Mouse (Mus musculus) right cerebral cortex, postnatal 14 days (tissue): ENCODE measurements around the gene Olfr481.

Experiments
- DNase-seq: peaks from one replicate; pipeline ENCODE4 v3.0.0; 2022

Olfr481 gene

DNA sequence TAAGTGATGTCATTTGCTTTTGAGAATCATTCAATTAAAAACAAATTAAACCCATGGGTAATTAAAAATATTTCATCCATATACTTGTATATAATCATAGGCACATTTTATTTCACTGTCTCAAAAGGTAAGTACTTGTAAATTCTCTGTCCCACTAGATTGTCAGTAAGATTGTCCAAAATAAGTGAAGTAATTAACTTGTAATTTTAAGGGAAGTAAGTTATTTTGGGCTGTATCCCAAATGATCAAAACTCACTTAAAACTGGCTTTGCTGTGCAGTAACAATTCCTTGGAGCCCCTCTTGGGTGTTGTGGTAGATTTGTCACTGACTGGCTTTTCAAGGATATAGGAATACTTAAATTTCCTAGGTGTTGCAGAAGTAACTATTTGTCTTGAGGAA is at the start of gene Olfr481:
Gene Olfr481 (plus strand): TSS at position 301 of the 400 bp plus-strand sequence.
- DNase-seq = no peak

DNA sequence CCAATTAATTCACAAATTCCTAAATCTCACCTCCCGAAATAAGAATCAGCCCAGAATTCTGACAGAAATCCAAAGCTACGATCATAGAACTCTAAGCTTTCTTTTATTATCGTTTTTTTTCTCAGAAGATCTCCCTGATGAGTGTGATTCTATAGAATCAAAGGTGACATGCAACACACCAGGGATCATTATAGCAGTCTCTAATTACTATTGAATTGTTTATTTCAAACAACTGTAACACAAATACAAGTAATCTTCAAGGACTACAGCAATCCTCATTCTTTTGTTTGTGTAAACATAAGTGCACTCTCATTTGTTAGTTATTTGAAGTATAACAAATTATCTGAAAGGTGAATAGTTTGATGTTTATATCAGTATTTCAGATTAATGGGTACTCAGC is 45.8 kb upstream of the Olfr481 start, which contains the start of gene Olfr478:
Gene Olfr478 (minus strand): TSS at position 101 of the 400 bp plus-strand sequence.
- no peak for DNase-seq

DNA sequence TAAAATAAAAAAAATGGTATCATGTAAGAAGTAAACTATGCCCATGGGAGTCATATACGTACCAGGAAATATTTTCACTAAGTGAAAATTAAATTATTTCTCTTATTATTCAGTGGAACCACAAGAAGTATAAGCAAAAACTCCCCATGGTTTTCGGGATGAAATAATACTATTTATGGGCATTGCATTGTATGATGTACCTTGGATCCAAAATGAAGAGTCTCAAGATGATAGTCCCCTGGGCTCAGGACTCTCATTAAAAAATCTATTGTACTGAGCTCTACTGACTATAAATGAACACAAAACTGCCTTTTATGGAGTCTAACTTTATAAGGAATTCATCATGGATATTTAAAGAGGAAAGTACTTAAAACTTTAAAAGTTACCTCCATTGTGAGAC is 29.3 kb upstream of the Olfr481 start, which contains the start of gene Olfr479:
Gene Olfr479 (plus strand): TSS at position 301 of the 400 bp plus-strand sequence.
- no peak for DNase-seq

DNA sequence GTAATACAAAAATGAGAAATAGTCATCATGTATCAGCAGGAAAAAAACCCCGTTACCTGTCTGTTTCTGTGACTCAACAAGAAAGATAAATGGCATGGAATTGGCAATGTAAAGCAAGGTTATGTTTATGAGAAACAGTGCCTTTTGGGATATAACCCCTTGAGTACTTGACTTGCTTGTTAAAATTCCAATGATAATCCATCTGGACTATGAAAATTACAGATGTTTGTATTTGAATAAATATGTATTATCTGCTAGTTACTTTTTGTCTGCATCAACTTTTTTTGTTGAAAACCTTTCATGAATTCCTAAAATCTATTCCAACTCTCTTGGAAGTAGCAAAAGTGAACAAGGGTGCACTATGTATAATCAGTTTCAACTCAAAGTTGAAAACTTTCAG is 12.4 kb upstream of the Olfr481 start, which contains the start of gene Olfr480:
Gene Olfr480 (minus strand): TSS at position 101 of the 400 bp plus-strand sequence.
- DNase-seq = no peak

DNA sequence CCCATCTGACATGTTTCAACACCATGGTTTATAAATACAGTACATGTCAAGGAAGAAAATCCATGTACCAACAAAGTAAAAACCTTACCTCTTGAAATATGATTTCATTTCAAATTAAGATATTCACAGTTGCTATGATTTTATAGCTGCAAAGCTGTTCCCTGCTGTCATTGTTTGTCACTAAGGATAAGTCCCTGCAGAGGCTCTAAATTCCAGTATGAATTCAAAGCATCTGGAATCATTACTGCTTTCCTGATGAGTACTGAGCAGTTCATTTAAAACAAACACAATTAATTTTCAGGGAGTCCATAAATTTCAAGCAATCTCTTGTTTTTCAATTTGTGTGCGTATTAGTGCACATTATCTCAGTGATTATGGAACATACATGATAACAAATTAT is 17.8 kb downstream of the Olfr481 start, which contains the start of gene Olfr482:
Gene Olfr482 (minus strand): TSS at position 101 of the 400 bp plus-strand sequence.
- DNase-seq = no peak

DNA sequence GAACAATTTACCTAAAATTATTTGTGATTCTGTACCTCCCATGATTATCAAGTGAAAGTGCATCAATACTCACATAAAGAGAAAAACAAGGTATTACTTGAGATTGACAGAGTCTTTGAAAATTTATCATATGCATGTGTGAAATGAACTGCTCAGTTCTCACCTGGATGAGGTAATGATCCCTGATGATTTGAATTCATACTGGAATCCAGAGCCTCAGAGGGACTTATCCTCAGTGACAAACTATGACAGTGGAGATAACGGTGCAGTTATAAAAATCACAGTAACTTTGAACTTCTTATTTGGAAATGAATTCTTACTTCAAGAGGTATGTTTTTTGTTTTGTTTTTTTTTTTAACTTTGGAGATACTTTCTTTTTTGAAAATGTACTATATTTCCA is 20.9 kb downstream of the Olfr481 start, which contains the start of gene Olfr483:
Gene Olfr483 (plus strand): TSS at position 301 of the 400 bp plus-strand sequence.
- DNase-seq = no peak

DNA sequence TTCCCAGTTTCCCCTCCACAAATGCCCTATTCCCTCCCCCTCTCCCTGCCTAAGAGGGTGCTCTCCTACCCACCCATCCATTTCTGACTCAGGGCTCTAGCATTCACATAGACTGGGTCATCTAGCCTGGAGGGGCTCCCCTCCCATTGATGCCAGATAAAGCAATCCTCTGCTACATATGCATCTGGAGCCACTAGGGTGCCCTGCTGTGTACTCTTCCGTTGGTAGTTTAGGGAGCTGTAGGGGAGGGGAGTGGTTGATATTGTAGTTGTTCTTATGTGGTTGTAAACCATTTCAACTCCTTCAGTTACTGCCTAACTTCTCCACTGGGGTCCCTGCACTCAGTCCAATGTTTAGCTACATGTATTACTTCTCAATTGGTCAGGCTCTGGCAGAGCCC is 41.0 kb downstream of the Olfr481 start:
- DNase-seq = no peak

DNA sequence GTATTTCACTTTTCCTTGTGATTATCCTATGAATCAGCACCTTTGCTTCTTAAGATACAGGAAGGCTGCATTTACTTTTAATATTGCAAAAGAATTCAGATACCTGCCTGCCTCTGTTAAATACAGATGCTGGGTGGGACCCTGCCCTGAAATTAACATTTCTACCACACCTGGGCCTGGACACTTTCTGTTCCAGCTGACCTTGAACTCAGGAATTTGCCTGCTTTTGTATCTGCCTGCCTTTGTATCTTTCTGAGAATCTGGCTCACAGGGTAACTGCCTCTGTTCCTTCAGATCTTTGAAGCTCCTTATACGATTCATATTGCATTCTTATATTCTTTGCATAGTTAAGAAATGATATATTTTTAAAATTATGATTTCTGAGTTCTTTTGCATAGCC is 41.8 kb downstream of the Olfr481 start:
- no peak for DNase-seq

DNA sequence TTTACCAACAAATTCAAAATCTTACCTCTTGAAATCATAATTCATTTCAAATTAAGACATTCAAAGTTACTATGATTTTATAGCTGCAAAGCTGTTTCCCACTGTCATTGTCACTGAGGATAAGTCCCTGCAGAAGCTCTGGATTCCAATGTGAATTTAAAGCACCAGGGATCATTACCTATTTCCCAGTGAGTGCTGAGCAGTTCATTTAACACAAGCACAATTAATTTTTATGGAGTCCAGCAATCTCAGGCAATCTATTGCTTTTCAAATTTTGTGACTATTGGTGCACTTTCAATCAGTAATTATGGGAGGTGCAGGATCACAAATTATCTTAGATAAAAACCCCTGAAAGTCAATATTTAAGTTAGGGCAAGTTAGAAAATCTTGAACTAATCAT is 47.7 kb downstream of the Olfr481 start, which contains the start of gene Olfr484:
Gene Olfr484 (minus strand): TSS at position 101 of the 400 bp plus-strand sequence.
- no peak for DNase-seq
